Mouse (Mus musculus): Measurements from ENCODE around the gene M1ap.
A peak's percentile ranks its signal among the peaks of the same experiment; 100 is the strongest.

The M1ap gene

GRCm38 (mm10) chr6:83070247-83070310 lies 123.4 kb downstream of the M1ap start, which contains the start of gene Tlx2:
TSS of gene Tlx2 (minus strand) at chr6:83070293.
- DNase-seq (ENCODE audit: low spot score in 2 of 2): no peak

GRCm38 (mm10) chr6:83070311-83071219 lies 123.9 kb downstream of the M1ap start:
- DNase-seq (ENCODE audit: low spot score in 2 of 2): peak in 1 of 2 experiments; percentile 49

GRCm38 (mm10) chr6:83071220-83071619 lies 124.5 kb downstream of the M1ap start:
- no peak for DNase-seq (ENCODE audit: low spot score in 2 of 2)

- DNase-seq (ENCODE audit: low spot score in 2 of 2): no peak
Observed at GRCm38 (mm10) chr6:83074979-83075378, 128.3 kb downstream of the M1ap start.

GRCm38 (mm10) chr6:83077630-83078323 lies 131.1 kb downstream of the M1ap start, which contains the start of gene Pcgf1:
TSS of gene Pcgf1 (plus strand) at chr6:83077869.
- DNase-seq (ENCODE audit: low spot score in 2 of 2): peak in 1 of 2 experiments; percentile 73

GRCm38 (mm10) chr6:83078324-83078858 lies 131.7 kb downstream of the M1ap start:
- peak; percentile 98 to 100 for DNase-seq (ENCODE audit: low spot score in 2 of 2)

Measured in urinary bladder, adult 18-20 months (tissue).